Mouse (Mus musculus) heart, adult 2 months (tissue): ENCODE data around the gene Lyzl4.

Experiments used
- CTCF ChIP-seq: fragments of 200-600 bp; IDR thresholded peaks from 2 replicates; pipeline ENCODE4 v1.8.1; 2022; ENCODE audit warnings: antibody characterized with exemption, mild to moderate bottlenecking, moderate library complexity
- POLR2A ChIP-seq: fragments of 200-500 bp; IDR thresholded peaks from 2 replicates; pipeline ENCODE4 v1.6.1; 2011; ENCODE audit warnings: mild to moderate bottlenecking, low read depth, low read length, control low read depth; ENCODE audit not compliant: insufficient read depth

- TF ChIP-seq POLR2A (no peak), CTCF (no peak)
Observed at GRCm38 (mm10) chr9:121635835-121636576, 5.9 kb downstream of the Lyzl4 start.
